Mouse (Mus musculus) frontal cortex, adult (tissue): ENCODE data around the gene Aff4.
"Not testable (repeated sequence)": the region's sequence is repeated elsewhere in the genome, so short reads cannot be mapped to it uniquely, and the experiment has no call there.

Source experiments
- ATAC-seq: cut with Nextera tagmentation; 2 replicates; pipeline ENCODE4 v1.9.2; 2017; ENCODE audit warnings: mild to moderate bottlenecking, moderate library complexity, mixed read lengths; ENCODE audit not compliant: low TSS enrichment

The Aff4 gene

GRCm38 (mm10) chr11:53350291-53351223 is at the start of gene Aff4:
Aff4 (plus strand) TSS chr11:53350833.
- peak; percentile 78 for ATAC-seq

GRCm38 (mm10) chr11:53301167-53301515 is 49.5 kb upstream of the Aff4 start:
- no peak for ATAC-seq

GRCm38 (mm10) chr11:53304044-53304840 is 46.4 kb upstream of the Aff4 start:
- ATAC-seq = no peak

DNA sequence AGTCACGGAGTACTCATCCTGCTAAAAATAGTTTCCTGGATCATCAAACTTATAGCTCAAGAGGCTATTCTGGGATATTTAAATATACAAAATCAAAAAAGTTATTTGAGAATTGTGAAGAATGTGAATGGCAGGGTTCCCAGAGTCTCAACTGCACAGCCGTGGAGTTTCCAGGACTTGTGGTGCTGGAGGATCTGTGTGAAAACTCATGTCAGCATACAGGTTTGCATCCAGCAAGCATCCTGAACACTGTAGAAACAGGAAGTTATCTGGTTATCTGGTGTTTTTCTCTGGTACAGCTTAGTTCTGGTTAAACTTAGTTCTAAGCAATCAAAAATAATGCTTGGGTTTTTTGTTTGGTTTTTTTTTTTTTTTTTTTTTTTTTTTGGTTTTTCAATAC is 43.7 kb upstream of the Aff4 start:
- no peak for ATAC-seq

DNA sequence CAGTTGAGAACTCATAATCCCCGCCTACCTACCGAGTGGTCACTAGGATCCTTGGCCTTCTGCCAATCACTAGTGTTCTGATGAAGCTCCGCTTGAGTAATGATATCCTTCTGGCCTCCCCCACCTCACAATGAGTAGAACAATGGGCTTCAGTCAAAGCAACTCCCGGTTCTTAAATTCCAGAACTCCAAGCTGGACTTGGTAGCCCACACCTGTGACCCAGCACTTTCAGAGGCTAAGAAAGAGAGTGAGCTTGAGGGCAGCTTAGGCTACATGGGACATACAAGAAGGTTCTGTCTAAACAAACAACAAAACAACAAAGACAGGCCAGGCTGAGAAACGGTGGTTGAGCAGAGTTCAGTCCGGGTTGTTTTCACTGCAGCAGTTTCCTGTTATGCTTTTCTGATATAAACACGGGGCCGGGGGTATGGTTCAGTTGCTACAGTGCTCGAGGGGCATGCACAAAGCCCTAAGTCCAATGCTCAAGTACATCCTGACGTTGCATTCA is 43.0 kb upstream of the Aff4 start:
- no peak for ATAC-seq

DNA sequence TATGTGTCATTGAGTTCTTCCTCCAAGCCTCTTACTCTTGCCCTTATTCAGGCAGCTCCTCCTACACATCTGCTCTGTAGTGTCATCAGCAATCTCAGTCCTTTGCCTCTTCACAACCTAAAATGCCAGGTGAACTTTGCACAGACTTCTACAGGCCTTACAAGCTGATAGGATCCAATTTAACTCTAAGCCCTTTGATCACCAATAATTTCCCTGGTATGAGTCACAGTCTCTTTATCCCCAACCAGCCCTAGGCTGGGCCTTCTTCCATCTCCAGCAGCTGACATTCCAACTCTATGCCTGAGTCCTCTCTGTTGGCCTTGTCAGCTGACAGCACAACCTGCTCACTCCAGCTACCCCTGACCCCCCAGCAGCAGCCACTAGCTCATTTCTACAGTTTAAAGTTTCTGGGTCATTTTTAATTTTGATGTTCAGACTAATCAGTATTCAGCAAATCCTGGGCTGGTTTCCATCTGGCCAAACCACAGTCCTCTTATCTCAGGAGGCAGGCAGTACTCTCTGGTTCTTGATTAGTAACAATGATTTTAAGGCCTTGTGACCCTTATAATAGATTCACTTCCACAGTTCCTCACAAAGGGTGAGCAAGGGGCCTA is 42.3 kb upstream of the Aff4 start:
- ATAC-seq = no peak

DNA sequence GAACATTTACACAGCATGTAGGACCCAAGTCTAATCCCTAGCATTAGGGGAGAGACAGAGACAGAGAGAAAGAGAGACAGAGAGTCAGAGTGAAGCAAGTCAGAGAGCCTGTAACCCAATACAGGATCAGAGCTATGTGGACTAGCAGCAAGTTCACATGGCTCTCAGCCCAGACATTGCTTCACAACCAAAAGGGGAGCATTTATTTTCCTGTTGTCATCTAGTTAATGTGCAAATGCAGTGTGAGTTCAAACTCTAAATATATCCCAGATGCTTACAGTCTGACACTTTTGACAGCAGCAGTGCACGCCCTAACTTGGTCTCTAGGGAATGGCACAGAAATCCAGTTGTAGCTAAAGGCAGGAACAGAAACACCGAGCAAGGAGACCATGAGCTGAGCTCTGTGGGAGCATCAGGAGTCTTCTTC is 41.7 kb upstream of the Aff4 start:
- no peak for ATAC-seq

- no peak for ATAC-seq
Observed at GRCm38 (mm10) chr11:53311385-53311784, 39.2 kb upstream of the Aff4 start.

DNA sequence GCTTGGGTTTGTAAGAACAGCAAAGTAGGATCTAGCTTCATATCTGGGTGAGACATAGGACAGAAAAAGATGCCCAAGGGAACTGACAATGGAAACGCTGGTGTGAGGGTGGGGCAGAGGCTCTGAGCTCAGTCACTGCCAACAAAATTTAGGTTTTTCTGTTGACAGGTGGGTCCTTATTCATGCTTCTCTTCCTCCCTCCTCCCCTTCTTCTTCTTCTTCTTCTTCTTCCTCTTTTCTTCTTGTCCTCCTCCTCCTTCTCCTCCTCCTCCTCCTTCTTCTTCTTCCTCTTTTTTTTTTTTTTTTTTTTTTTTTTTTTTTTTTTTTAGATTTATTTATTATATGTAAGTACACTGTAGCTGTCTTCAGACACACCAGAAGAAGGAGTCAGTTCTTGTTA is 37.8 kb upstream of the Aff4 start:
- ATAC-seq = not testable (repeated sequence)

- no peak for ATAC-seq
Observed at GRCm38 (mm10) chr11:53314770-53315173, 35.9 kb upstream of the Aff4 start.

GRCm38 (mm10) chr11:53316996-53317395 is 33.6 kb upstream of the Aff4 start:
- ATAC-seq = peak; percentile 86

- no peak for ATAC-seq
Observed at GRCm38 (mm10) chr11:53318041-53318440, 32.6 kb upstream of the Aff4 start.

DNA sequence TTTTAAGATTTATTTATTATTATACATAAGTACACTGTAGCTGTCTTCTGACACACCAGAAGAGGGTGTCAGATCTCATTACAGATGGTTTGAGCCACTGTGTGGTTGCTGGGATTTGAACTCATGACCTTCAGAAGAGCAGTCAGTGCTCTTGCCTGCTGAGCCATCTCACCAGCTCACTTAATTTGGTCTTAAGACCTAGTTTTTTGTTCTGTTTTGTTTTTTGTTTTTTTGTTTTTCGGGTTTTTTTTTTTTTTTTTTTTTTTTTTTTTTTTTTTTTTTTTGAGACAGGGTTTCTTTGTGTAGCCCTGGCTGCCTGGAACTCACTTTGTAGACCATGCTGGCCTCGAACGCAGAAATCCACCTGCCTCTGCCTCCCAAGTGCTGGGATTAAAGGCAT is 32.1 kb upstream of the Aff4 start:
- ATAC-seq = not testable (repeated sequence)

- not testable (repeated sequence) for ATAC-seq
Observed at GRCm38 (mm10) chr11:53319867-53320266, 30.8 kb upstream of the Aff4 start.

DNA sequence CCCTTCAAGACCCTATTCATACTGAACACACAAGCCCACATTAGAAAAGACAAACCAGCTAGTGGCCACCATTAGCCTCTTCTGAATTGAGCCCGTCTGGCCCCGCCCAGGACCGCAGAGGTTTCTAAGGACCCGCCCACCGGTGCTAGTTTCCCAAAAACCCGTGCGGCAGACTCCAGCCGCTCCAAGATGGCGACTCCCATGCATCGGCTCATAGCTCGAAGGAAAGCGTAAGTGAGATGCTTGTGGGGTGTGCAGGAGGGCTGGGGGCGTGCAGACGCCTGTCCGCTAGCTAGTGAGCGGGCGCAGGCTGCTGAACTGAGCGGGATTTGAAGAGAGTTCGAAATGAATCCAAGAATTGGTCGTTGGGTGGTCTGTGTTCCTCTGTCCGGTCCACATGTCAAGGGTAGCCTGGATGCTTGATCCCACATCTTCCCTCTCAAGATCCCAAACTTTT is 26.1 kb upstream of the Aff4 start, which contains the start of gene Zcchc10:
TSS of gene Zcchc10 (plus strand) at position 168 of the 457 bp plus-strand sequence.
- ATAC-seq = peak; percentile 100

- ATAC-seq = no peak
Observed at GRCm38 (mm10) chr11:53330325-53330724, 20.3 kb upstream of the Aff4 start.

DNA sequence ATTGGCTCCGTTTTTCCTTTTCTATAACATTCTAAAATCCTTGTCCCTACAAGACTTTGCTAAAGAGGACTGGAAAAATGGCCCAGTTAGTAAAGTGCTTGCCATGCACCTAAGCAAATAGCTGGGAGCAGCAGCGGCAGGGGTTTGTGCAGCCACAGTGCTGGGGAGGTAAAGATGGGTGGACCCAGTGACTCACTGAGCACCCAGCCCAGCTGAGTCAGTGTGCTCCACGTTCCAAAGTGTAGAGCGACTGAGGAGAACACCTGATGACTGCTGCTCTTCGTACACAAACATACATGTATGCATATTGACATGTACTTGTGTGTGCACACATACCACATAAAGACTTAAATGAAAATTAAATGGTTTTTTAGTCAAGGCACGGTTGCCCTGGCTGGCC is 19.5 kb upstream of the Aff4 start:
- no peak for ATAC-seq

DNA sequence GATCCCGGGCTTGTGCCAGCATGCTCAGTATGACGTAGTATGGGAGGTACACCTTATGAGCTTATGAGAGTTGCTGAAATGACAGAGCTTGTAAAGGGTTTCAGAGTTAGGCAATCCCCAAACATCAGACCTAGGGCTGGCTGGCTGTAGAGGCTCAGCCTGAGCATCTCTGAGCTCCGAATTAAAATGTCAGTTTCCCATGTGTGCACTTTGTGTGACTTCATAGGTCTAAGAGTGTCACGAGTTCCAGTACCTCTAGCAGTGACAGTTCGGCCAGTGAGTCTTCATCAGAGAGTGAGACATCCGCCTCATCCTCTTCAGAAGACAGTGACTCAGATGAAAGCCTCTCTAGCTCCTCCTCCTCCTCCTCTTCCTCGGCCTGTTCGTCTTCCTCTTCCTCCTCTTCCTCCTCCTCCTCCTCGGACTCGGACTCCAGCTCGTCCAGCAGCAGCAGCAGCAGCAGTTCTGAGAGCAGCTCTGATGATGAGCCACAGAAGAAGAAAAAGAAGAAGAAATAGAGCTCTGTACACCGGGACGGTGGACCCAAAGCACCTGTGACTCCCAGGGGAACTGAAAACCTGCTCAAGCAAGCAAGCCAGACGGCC is 18.5 kb upstream of the Aff4 start:
- ATAC-seq = no peak

GRCm38 (mm10) chr11:53335505-53336181 is 15.0 kb upstream of the Aff4 start:
- ATAC-seq = no peak

DNA sequence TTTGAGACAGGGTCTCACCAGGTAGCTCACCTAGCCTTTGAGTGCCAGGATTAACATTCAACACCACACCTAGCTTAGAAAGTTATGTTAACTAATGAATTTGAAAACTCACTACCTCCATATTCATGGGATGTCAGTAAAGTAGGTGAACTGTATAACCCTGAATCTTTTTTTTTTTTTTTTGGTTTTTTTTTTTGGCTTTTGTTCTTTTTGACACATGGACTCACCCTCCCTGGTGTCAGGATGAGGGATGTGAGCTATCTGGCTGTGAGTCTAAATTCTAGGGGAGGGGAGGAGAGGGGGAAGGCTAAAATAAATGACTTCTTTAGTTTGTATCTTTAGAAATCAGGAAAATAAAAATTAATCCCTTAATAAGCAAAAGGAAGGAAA is 14.5 kb upstream of the Aff4 start:
- no peak for ATAC-seq

GRCm38 (mm10) chr11:53336924-53337323 is 13.7 kb upstream of the Aff4 start:
- no peak for ATAC-seq
